Mouse (Mus musculus): ENCODE data around the gene Nt5dc2. TPM values are rescaled to one million over a fixed set of nuclear protein-coding genes. Genes with fewer than 3 reads are reported as not detected.

Gene Nt5dc2
- 278 and 339 TPM in 2 replicates for polyA plus RNA-seq (2015; fragmentation: Nextera tagmentation; extraction: Ambion mirVana)

GRCm38 (mm10) chr14:31130236-31131220 lies at the start of gene Nt5dc2:
Gene Nt5dc2, plus strand, starts transcription at chr14:31131053.
- ATAC-seq (replicated peaks; ENCODE audit: insufficient number of reproducible peaks, insufficient read depth, low FRiP score, low read depth), result peak; percentile 81
- peak within 1 kb of the TSS; percentile 87 for H3K4me2 ChIP-seq
- H3K9me3 ChIP-seq (replicated peaks), result no peaks in the 10 kb centered on the region
- H3K4me3 ChIP-seq, result peak within 1 kb of the TSS; percentile 92
- peaks cover 7% of the 10 kb centered on the region for H3K36me3 ChIP-seq
- H3K27me3 ChIP-seq, result no peaks in the 10 kb centered on the region
- WGBS, result 4% methylated on average over 48 of the region's 63 CpGs
- peak within 1 kb of the TSS; percentile 88 for H3K27ac ChIP-seq
- peaks cover 62% of the 10 kb centered on the region for H3K4me1 ChIP-seq (replicated peaks)
- H3K9ac ChIP-seq, result peak within 1 kb of the TSS; percentile 89

- Histone ChIP-seq H3K4me2 (no peak overlapping the region), H3K4me1 (replicated peaks) (no peaks in the 10 kb centered on the region), H3K4me3 (no peak overlapping the region), H3K9me3 (replicated peaks) (no peaks in the 10 kb centered on the region), H3K36me3 (peaks cover 57% of the 10 kb centered on the region), H3K27me3 (no peaks in the 10 kb centered on the region), H3K27ac (no peak overlapping the region), H3K9ac (no peak overlapping the region)
- ATAC-seq (replicated peaks; ENCODE audit: insufficient number of reproducible peaks, insufficient read depth, low FRiP score, low read depth), result no peak
Observed at GRCm38 (mm10) chr14:31081147-31081546, 49.7 kb upstream of the Nt5dc2 start.

- peaks cover 68% of the 10 kb centered on the region for H3K36me3 ChIP-seq
- H3K4me3 ChIP-seq, result no peak overlapping the region
- H3K27ac ChIP-seq, result no peak overlapping the region
- no peaks in the 10 kb centered on the region for H3K27me3 ChIP-seq
- H3K4me2 ChIP-seq, result no peak overlapping the region
- peaks cover 4% of the 10 kb centered on the region for H3K4me1 ChIP-seq (replicated peaks)
- no peak for ATAC-seq (replicated peaks; ENCODE audit: insufficient number of reproducible peaks, insufficient read depth, low FRiP score, low read depth)
- WGBS, result 80% methylated on average over 6 of the region's 6 CpGs
- H3K9ac ChIP-seq, result no peak overlapping the region
- H3K9me3 ChIP-seq (replicated peaks), result no peaks in the 10 kb centered on the region
Observed at GRCm38 (mm10) chr14:31087433-31087832, 43.4 kb upstream of the Nt5dc2 start.

- no peak for ATAC-seq (replicated peaks; ENCODE audit: insufficient number of reproducible peaks, insufficient read depth, low FRiP score, low read depth)
- WGBS, result 96% methylated on average over 2 of the region's 2 CpGs
- H3K36me3 ChIP-seq, result peaks cover 61% of the 10 kb centered on the region
- no peaks in the 10 kb centered on the region for H3K27me3 ChIP-seq
- peaks cover 4% of the 10 kb centered on the region for H3K4me1 ChIP-seq (replicated peaks)
- H3K27ac ChIP-seq, result no peak overlapping the region
- no peak overlapping the region for H3K4me2 ChIP-seq
- H3K4me3 ChIP-seq, result no peak overlapping the region
- no peaks in the 10 kb centered on the region for H3K9me3 ChIP-seq (replicated peaks)
- H3K9ac ChIP-seq, result no peak overlapping the region
Observed at GRCm38 (mm10) chr14:31088515-31088914, 42.3 kb upstream of the Nt5dc2 start.

GRCm38 (mm10) chr14:31089918-31090317 lies 40.9 kb upstream of the Nt5dc2 start:
- 67% methylated on average over 1 of the region's 1 CpGs for WGBS
- H3K4me1 ChIP-seq (replicated peaks), result peaks cover 4% of the 10 kb centered on the region
- no peak overlapping the region for H3K27ac ChIP-seq
- no peak overlapping the region for H3K4me2 ChIP-seq
- ATAC-seq (replicated peaks; ENCODE audit: insufficient number of reproducible peaks, insufficient read depth, low FRiP score, low read depth), result no peak
- H3K4me3 ChIP-seq, result no peak overlapping the region
- H3K27me3 ChIP-seq, result no peaks in the 10 kb centered on the region
- peaks cover 63% of the 10 kb centered on the region for H3K36me3 ChIP-seq
- H3K9me3 ChIP-seq (replicated peaks), result no peaks in the 10 kb centered on the region
- H3K9ac ChIP-seq, result no peak overlapping the region

GRCm38 (mm10) chr14:31105156-31105555 lies 25.7 kb upstream of the Nt5dc2 start:
- H3K4me3 ChIP-seq, result no peak overlapping the region
- no peak for ATAC-seq (replicated peaks; ENCODE audit: insufficient number of reproducible peaks, insufficient read depth, low FRiP score, low read depth)

GRCm38 (mm10) chr14:31110613-31111012 lies 20.2 kb upstream of the Nt5dc2 start:
- no peak for ATAC-seq (replicated peaks; ENCODE audit: insufficient number of reproducible peaks, insufficient read depth, low FRiP score, low read depth)
- Histone ChIP-seq H3K36me3 (peaks cover 72% of the 10 kb centered on the region), H3K9ac (no peak overlapping the region), H3K27ac (no peak overlapping the region), H3K4me1 (replicated peaks) (no peaks in the 10 kb centered on the region), H3K27me3 (no peaks in the 10 kb centered on the region), H3K4me2 (no peak overlapping the region), H3K9me3 (replicated peaks) (no peaks in the 10 kb centered on the region), H3K4me3 (no peak overlapping the region)
- 68% methylated on average over 3 of the region's 3 CpGs for WGBS

More at GRCm38 (mm10) chr14:31105156-31105555, 25.7 kb upstream of the Nt5dc2 start:
- WGBS, result 80% methylated on average over 2 of the region's 2 CpGs
- H3K4me2 ChIP-seq, result no peak overlapping the region
- peaks cover 48% of the 10 kb centered on the region for H3K36me3 ChIP-seq
- H3K27me3 ChIP-seq, result no peaks in the 10 kb centered on the region
- H3K9ac ChIP-seq, result no peak overlapping the region
- no peak overlapping the region for H3K27ac ChIP-seq
- no peaks in the 10 kb centered on the region for H3K9me3 ChIP-seq (replicated peaks)
- no peaks in the 10 kb centered on the region; the same call in 1 of the 2 replicates for H3K4me1 ChIP-seq (replicated peaks)

GRCm38 (mm10) chr14:31112187-31112586 lies 18.7 kb upstream of the Nt5dc2 start:
- 68% methylated on average over 5 of the region's 5 CpGs for WGBS
- no peak overlapping the region for H3K9ac ChIP-seq
- H3K4me2 ChIP-seq, result no peak overlapping the region
- no peak overlapping the region for H3K4me3 ChIP-seq
- 0 out of 2 replicates have a peak, but pooled peaks cover 3% of the 10 kb centered on the region for H3K4me1 ChIP-seq (replicated peaks)
- H3K27ac ChIP-seq, result no peak overlapping the region
- peaks cover 71% of the 10 kb centered on the region for H3K36me3 ChIP-seq
- H3K9me3 ChIP-seq (replicated peaks), result no peaks in the 10 kb centered on the region
- H3K27me3 ChIP-seq, result no peaks in the 10 kb centered on the region
- no peak for ATAC-seq (replicated peaks; ENCODE audit: insufficient number of reproducible peaks, insufficient read depth, low FRiP score, low read depth)

GRCm38 (mm10) chr14:31114011-31114410 lies 16.8 kb upstream of the Nt5dc2 start:
- no peak overlapping the region for H3K4me3 ChIP-seq
- WGBS, result 52% methylated on average over 3 of the region's 3 CpGs
- H3K27ac ChIP-seq, result no peak overlapping the region
- H3K36me3 ChIP-seq, result peaks cover 74% of the 10 kb centered on the region
- H3K4me2 ChIP-seq, result no peak overlapping the region
- H3K9ac ChIP-seq, result no peak overlapping the region
- no peak for ATAC-seq (replicated peaks; ENCODE audit: insufficient number of reproducible peaks, insufficient read depth, low FRiP score, low read depth)
- 0 out of 2 replicates have a peak, but pooled peaks cover 3% of the 10 kb centered on the region for H3K4me1 ChIP-seq (replicated peaks)
- no peaks in the 10 kb centered on the region for H3K27me3 ChIP-seq
- H3K9me3 ChIP-seq (replicated peaks), result no peaks in the 10 kb centered on the region

- 58% methylated on average over 2 of the region's 2 CpGs for WGBS
Observed at GRCm38 (mm10) chr14:31115522-31115921, 15.3 kb upstream of the Nt5dc2 start.

GRCm38 (mm10) chr14:31125106-31126075 lies 5.5 kb upstream of the Nt5dc2 start:
- ATAC-seq (replicated peaks; ENCODE audit: insufficient number of reproducible peaks, insufficient read depth, low FRiP score, low read depth), result no peak
- H3K9ac ChIP-seq, result no peak overlapping the region

More at GRCm38 (mm10) chr14:31115522-31115921, 15.3 kb upstream of the Nt5dc2 start:
- peaks cover 64% of the 10 kb centered on the region for H3K36me3 ChIP-seq
- no peaks in the 10 kb centered on the region for H3K27me3 ChIP-seq
- no peak overlapping the region for H3K4me3 ChIP-seq
- no peak overlapping the region for H3K9ac ChIP-seq
- no peak overlapping the region for H3K4me2 ChIP-seq
- H3K27ac ChIP-seq, result no peak overlapping the region
- H3K9me3 ChIP-seq (replicated peaks), result no peaks in the 10 kb centered on the region
- ATAC-seq (replicated peaks; ENCODE audit: insufficient number of reproducible peaks, insufficient read depth, low FRiP score, low read depth), result no peak
- H3K4me1 ChIP-seq (replicated peaks), result 0 out of 2 replicates have a peak, but pooled peaks cover 3% of the 10 kb centered on the region

More at GRCm38 (mm10) chr14:31125106-31126075, 5.5 kb upstream of the Nt5dc2 start:
- H3K4me2 ChIP-seq, result peak overlapping the region; percentile 7; the same call in 1 of the 2 replicates
- no peaks in the 10 kb centered on the region for H3K9me3 ChIP-seq (replicated peaks)
- H3K27ac ChIP-seq, result peak overlapping the region; percentile 71
- peaks cover 20% of the 10 kb centered on the region for H3K36me3 ChIP-seq
- H3K4me3 ChIP-seq, result no peak overlapping the region
- H3K27me3 ChIP-seq, result no peaks in the 10 kb centered on the region
- WGBS, result 47% methylated on average over 9 of the region's 9 CpGs
- H3K4me1 ChIP-seq (replicated peaks), result peaks cover 33% of the 10 kb centered on the region
